Mouse (Mus musculus): ENCODE measurements around the gene Lsm12. TPM values are rescaled to one million over a fixed set of nuclear protein-coding genes. Genes with fewer than 3 reads are reported as not detected.

The Lsm12 gene
- total RNA-seq, 2 experiments from 2014 or later, result 60.5 to 65.2 TPM

GRCm38 (mm10) chr11:102145471-102146001 lies 39.6 kb downstream of the Lsm12 start, which contains the start of gene Nags:
Gene Nags (plus strand): TSS chr11:102145513.
- no peak for DNase-seq (ENCODE audit: low spot score in 2 of 2)

GRCm38 (mm10) chr11:102144957-102145470 lies 40.1 kb downstream of the Lsm12 start:
- no peak for DNase-seq (ENCODE audit: low spot score in 2 of 2)
- intact Hi-C loops (cut with DNase I), result no loop called here

More at GRCm38 (mm10) chr11:102145471-102146001, 39.6 kb downstream of the Lsm12 start, which contains the start of gene Nags:
- intact Hi-C loops (cut with DNase I), result no loop called here

DNA sequence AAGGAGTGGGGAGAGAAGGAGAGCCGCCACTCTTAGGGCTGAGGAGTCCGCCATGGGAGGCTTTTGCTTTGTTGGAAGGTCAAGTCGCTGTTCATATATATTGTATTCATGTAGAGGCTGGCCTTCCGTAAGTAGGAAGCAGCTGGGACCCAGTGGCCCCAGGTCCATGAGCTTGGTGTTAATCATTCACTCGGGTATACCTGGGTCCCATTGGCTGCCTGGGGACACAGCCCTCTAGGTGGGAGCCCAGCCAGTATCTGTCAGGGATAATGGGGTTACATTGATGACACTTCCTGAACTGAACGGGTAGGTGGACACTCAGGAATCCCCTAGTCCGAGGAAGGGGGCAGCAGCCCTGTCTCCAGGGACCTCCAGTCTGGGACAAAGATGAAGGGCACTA lies 42.7 kb downstream of the Lsm12 start:
- intact Hi-C loops (cut with DNase I), result no loop called here
- no peak for DNase-seq (ENCODE audit: low spot score in 2 of 2)

GRCm38 (mm10) chr11:102140508-102140907 lies 44.6 kb downstream of the Lsm12 start:
- intact Hi-C loops (cut with DNase I), result no loop called here

GRCm38 (mm10) chr11:102138447-102138740 lies 46.7 kb downstream of the Lsm12 start:
- DNase-seq (ENCODE audit: low spot score in 2 of 2), result peak; percentile 62 to 79
- intact Hi-C loops (cut with DNase I), result loop anchor here (2.0 to 5.0 kb wide), 4 partner anchors 36 to 152 kb away; partner anchors contain the start of genes Cd300lg and Dusp3

More at GRCm38 (mm10) chr11:102140508-102140907, 44.6 kb downstream of the Lsm12 start:
- peak; percentile 51 to 77 for DNase-seq (ENCODE audit: low spot score in 2 of 2)

GRCm38 (mm10) chr11:102137625-102138446 lies 47.3 kb downstream of the Lsm12 start:
- no peak for DNase-seq (ENCODE audit: low spot score in 2 of 2)
- intact Hi-C loops (cut with DNase I), result loop anchor here (2.0 to 5.0 kb wide), 4 partner anchors 35 to 151 kb away; partner anchors contain the start of genes Cd300lg and Dusp3

DNA sequence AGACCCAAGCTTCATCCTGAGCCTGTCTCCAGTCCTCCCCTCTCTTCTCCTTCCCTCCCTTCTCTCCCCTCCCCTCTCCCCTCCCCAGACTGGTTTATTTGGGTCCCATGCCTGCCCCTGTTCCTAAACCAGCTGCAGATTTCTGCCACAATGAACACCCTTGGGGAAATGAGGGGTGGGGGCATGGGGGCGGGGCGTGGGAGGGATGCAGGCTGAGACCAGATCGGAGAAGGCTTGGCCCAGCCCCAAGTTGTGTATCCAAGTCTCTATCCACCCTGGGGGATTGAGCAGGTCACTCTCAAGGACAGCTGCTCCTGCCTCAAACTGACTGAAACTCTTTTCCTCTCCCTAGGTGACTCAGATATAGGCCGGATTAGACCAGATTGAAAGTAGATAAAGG lies 50.6 kb downstream of the Lsm12 start:
- DNase-seq (ENCODE audit: low spot score in 2 of 2), result no peak
- intact Hi-C loops (cut with DNase I), result no loop called here

GRCm38 (mm10) chr11:102117386-102117785 lies 67.7 kb downstream of the Lsm12 start:
- intact Hi-C loops (cut with DNase I), result no loop called here
- no peak for DNase-seq (ENCODE audit: low spot score in 2 of 2)

DNA sequence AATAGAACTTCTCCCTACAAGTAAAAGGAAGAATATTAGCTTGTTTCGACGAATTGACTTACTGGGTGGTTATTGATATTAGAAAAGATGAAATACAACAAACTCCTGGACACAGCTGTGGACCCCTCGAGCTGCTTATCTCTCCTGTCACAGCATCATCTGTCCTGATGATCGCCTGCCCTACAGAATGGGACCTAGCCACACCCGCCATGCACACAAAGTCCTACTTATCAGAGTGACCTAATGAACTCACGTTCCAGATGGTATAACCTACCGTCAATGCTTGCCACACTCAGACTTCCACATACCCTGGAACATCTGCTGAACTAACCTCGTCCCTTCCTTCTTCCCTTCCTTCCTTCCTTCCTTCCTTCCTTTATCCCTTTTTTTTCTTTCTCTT lies 68.9 kb downstream of the Lsm12 start:
- no peak for DNase-seq (ENCODE audit: low spot score in 2 of 2)
- intact Hi-C loops (cut with DNase I), result no loop called here

Small RNAs within 50 kb of the gene (microRNA-seq; reads per million reads assigned to microRNA genes)
- gene Mir8101, result 3.0 to 3.7 reads per million in 2 experiments

Other genes with a start within 250 kb of the Lsm12 start
- gene Sost, start 218.3 kb downstream of the Lsm12 start, total RNA-seq (2021), result not detected
- gene Cfap97d1, start 201.0 kb downstream of the Lsm12 start, total RNA-seq (2021), result not detected
- 100 to 1,000 TPM; 191 to 205 TPM for gene Dusp3, start 198.3 kb downstream of the Lsm12 start, total RNA-seq (2021)
- gene Mpp3, start 156.8 kb downstream of the Lsm12 start, total RNA-seq (2021), result 10 to 100 TPM; 50.3 to 52.0 TPM
- not detected for gene Cd300lg, start 143.8 kb downstream of the Lsm12 start, total RNA-seq (2021)
- 100 to 1,000 TPM; 152 to 155 TPM for gene Mpp2, start 96.8 kb downstream of the Lsm12 start, total RNA-seq (2021)
- not detected for gene Ppy, start 84.0 kb downstream of the Lsm12 start, total RNA-seq (2021)
- not detected for gene Pyy, start 77.5 kb downstream of the Lsm12 start, total RNA-seq (2021)
- gene Nags, start 39.8 kb downstream of the Lsm12 start, total RNA-seq (2021), result not detected
- gene Tmem101, start 28.9 kb downstream of the Lsm12 start, total RNA-seq (2021), result 10 to 100 TPM; 27.0 to 30.3 TPM
- 10 to 100 TPM; 45.5 to 49.1 TPM for gene G6pc3, start 4.3 kb upstream of the Lsm12 start, total RNA-seq (2021)
- gene Hdac5, start 44.9 kb upstream of the Lsm12 start, total RNA-seq (2021), result 100 to 1,000 TPM; 194 to 197 TPM
- gene BC030867, start 63.6 kb upstream of the Lsm12 start, total RNA-seq (2021), result under 1 TPM; 0.46 to 0.63 TPM
- under 1 TPM; 0.59 to 0.72 TPM for gene Asb16, start 83.4 kb upstream of the Lsm12 start, total RNA-seq (2021)
- gene Tmub2, start 99.6 kb upstream of the Lsm12 start, total RNA-seq (2021), result 10 to 100 TPM; 66.1 to 69.5 TPM
- gene Atxn7l3, start 111.3 kb upstream of the Lsm12 start, total RNA-seq (2021), result 100 to 1,000 TPM; 180 to 196 TPM
- gene Ubtf, start 134.4 kb upstream of the Lsm12 start, total RNA-seq (2021), result 100 to 1,000 TPM; 104 to 108 TPM
- 1 to 10 TPM; 1.2 to 1.3 TPM for gene Slc4a1, start 180.9 kb upstream of the Lsm12 start, total RNA-seq (2021)
- 100 to 1,000 TPM; 399 to 416 TPM for gene Rundc3a, start 208.1 kb upstream of the Lsm12 start, total RNA-seq (2021)
- 10 to 100 TPM; 71.0 to 71.3 TPM for gene Slc25a39, start 222.7 kb upstream of the Lsm12 start, total RNA-seq (2021)
- gene Grn, start 245.0 kb upstream of the Lsm12 start, total RNA-seq (2021), result 10 to 100 TPM; 74.3 to 78.5 TPM

All from left cerebral cortex, postnatal 14 days (tissue).